Mouse (Mus musculus) left cerebral cortex, adult 11 months (tissue): Measurements from ENCODE around the gene Atrx.

Source experiments
- DNase-seq: peaks from one replicate; pipeline ENCODE4 v3.0.0; 2022; ENCODE audit warnings: low spot score

The Atrx gene

DNA sequence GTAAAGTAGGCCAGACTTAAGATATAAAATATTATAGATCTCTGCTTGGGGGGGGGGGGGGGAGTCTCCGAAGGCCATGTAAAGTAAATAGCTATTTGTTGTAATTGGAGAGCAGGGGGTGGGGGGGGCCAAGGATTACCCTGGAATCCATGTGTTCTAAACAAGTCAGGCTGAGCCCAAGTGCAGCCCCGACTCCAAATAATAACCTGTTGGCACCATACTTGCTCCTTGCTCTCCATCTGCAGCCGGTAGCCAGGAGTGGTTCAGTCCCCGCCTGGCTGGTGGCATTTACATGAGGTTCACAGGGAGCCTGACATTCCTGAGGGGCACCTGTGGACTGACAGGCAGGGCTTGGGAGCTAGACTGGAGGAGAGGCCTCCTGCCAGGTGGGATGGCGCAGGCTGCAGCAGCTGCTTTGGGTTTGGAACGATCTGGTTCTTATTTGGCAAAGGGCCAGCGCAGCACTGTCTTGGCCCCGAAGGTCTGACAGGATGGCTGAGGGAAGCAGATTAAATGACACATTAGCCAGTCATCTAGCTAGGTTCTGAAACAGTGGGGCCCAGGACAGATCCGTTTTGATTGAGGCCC, 161.9 kb downstream of the Atrx start:
- DNase-seq: no peak

DNA sequence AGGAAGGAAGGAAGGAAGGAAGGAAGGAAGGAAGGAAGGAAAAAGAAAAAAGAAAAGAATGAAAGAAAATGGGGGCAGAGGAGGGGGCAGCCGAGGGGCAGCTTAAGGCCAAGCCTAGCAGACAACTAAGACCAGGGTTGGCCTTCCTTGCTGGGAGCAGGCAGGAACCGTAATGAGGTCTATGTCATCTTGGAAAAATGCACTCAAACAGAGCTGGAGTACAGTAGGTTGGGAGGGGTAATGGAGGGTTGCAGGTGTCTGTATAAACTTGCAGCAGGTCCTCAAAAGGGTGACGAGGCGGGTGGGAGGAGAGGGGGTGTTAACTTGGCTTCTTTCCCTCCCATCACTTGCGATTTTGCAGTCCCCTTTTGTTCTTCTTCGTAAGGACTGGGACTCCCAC, 163.2 kb downstream of the Atrx start:
- DNase-seq: no peak

DNA sequence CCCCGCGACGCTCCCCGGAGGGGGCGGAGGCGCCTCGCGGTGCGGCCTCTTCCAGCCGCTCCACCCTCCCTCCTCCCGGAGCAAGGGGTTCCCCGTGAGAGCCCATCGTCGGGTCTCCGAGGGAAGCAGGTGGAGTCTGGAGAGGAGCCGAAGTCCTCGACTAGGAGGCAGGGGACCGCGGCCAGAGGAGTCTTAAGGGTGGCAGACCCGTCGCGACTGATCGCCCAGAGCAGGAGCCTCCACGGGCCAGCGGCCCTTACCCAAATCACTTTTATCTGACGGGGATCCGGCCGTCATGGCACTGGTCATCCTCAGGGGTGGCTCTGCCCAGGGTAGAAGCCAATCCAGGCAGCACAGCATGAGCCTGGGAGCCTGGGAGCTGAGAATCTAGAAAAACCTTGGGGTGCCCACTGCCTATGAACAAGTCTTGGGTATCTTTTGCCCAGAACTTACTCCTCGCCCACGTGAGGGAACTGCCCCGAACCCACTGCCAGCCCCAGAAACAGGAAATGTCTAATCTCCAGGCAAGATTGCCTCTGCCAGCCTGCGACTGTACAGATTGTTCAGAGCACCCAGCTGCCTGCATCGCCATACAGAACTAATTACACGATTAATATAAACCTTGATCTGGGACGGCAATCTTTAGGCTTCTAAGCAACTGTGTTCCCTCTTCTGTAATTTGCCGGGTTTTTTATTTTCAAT, 164.0 kb downstream of the Atrx start:
- no peak for DNase-seq

DNA sequence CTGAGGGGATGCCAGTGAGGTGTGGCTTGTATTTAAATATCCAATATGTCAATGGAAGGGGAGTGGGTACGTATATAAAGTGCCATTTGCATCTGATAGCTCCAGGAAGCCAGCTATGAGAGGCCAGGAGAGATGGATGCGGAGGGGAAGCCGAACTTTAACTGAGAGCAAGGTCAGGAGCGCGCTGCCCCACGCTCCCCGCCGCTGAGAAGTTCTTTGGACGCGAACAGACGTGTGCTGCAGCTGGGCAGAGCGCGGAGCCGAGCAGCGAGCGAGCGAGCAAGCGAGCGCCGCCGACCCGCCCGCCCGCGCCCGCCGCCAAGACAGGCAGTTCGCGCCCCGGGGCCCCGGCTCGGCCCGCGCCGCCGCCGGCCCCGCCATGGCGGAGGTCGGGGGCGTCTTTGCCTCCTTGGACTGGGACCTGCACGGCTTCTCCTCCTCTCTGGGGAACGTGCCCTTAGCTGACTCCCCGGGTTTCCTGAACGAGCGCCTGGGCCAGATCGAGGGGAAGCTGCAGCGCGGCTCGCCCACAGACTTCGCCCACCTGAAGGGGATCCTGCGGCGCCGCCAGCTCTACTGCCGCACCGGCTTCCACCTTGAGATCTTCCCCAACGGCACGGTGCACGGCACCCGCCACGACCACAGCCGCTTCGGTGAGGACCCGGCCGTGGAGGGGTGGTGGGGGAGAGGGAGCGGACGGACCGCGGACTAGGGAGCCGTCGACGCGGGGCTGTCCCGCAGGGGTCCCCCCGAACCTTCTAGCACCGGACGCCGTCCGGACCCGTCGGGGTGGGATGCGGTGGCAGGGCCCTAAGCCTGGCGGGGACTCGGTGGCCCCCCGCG, 164.8 kb downstream of the Atrx start, which contains the start of gene Fgf16:
Fgf16 (plus strand) TSS at position 118 of the 843 bp plus-strand sequence.
- DNase-seq: no peak

DNA sequence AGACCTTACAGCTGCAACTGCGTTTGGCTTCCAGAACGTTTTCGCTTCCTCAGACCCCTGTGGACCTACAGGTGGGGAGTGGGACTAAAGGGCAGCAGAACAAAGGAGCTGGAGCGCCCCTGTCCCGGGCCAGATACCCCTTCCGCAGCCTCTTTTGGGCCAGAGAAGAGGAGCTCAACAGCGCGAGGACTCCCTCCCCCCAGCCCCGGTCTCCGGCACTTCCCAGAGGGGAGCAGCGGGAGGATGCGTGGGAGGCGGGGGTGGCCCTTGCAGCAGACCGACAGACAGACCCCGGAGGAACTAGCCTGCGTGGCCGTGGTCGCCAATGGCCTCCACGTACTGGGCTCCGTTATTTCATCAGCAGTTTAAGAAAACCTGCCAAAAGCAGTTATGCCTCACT, 165.6 kb downstream of the Atrx start:
- DNase-seq: no peak

DNA sequence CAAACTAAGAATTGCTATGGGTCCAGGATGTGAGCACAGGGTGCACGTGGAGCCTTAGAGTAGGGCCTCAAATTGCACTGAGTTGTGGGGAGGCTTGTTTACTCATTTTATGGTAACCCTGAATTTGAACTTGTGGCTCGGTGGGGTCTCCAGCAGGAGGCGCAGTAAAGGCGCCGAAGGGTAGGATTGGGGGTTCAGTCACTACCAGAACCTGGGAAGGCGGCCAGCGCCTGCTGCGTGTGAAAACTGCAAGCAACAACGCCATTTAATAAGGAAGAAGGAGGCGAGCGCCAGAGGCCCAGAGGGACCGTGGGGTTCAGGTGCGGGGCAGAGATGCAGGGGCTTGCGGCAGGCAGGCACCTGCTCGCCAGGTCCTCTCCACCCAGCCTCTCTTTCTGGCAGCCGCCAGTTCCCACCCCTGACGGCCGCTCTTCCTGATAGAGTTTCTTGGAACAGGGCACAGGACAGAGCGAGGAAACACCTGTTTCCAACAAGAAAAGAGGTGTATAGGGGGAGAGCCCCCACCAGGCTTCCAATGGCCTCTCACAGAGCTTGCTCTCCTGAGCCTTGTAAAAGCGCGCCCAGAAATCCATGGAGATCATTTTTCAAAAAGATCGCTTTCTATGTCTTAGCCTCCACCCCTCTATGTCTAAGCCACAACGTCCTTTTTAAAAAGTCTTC, 166.2 kb downstream of the Atrx start:
- no peak for DNase-seq
